Mouse (Mus musculus) midbrain, embryonic 15.5 days (tissue): ENCODE measurements around the gene Oasl2. TPM values are rescaled to one million over a fixed set of nuclear protein-coding genes. Genes with fewer than 3 reads are reported as not detected.
A peak's percentile ranks its signal among the peaks of the same experiment; 100 is the strongest.

Source experiments
- ATAC-seq: fragments of 200-750 bp; cut with Nextera tagmentation; replicated peaks from 2 replicates; pipeline ENCODE4 v1.8.0; 2017; ENCODE audit warnings: moderate TSS enrichment
- H3K27ac ChIP-seq: fragments of 300-500 bp; sonication (generic); 2 replicates; pipeline ENCODE4 v1.5.1; 2015; ENCODE audit warnings: mild to moderate bottlenecking, inconsistent platforms
- H3K27me3 ChIP-seq: fragments of 300-500 bp; sonication (generic); replicated peaks from 2 replicates; pipeline ENCODE4 v1.6.1; 2015; ENCODE audit warnings: inconsistent platforms
- H3K36me3 ChIP-seq: fragments of 300-500 bp; sonication (generic); replicated peaks from 2 replicates; pipeline ENCODE4 v1.6.1; 2015; ENCODE audit warnings: inconsistent platforms
- H3K4me1 ChIP-seq: fragments of 300-500 bp; sonication (generic); 2 replicates; pipeline ENCODE4 v1.6.1; 2015; ENCODE audit warnings: inconsistent platforms
- H3K4me2 ChIP-seq: fragments of 300-500 bp; sonication (generic); 2 replicates; pipeline ENCODE4 v1.6.1; 2015; ENCODE audit warnings: inconsistent platforms, mild to moderate bottlenecking, moderate library complexity
- H3K4me3 ChIP-seq: fragments of 300-500 bp; sonication (generic); 2 replicates; pipeline ENCODE4 v1.5.1; 2015; ENCODE audit warnings: mild to moderate bottlenecking, inconsistent platforms
- H3K9ac ChIP-seq: fragments of 300-500 bp; sonication (generic); 2 replicates; pipeline ENCODE4 v1.6.1; 2015; ENCODE audit warnings: mild to moderate bottlenecking, inconsistent platforms
- H3K9me3 ChIP-seq: fragments of 300-500 bp; sonication (generic); 2 replicates; pipeline ENCODE4 v1.6.1; 2016; ENCODE audit warnings: inconsistent platforms
- WGBS: fragments of 180-500 bp; shearing (Covaris S2); methylation state at CpG from one replicate; pipeline ENCODE4 v1.1.7; 2015; ENCODE audit warnings: mixed read lengths; 5-methylcytosine and 5-hydroxymethylcytosine counted together
- microRNA-seq: library from miRNA; unstranded; fragments of <30 nt; microRNA quantifications from one replicate; pipeline ENCODE4, GENCODE M21; 2016
- polyA plus RNA-seq: library from polyadenylated mRNA; unstranded; fragments of >200 nt; fragmentation: Nextera tagmentation; extraction: Ambion mirVana; gene quantifications from 2 replicates; pipeline ENCODE4 v1.2.1, GENCODE M21; 2015

The Oasl2 gene
- polyA plus RNA-seq, 1 experiment from 2014 or later, result 4.8 TPM

DNA sequence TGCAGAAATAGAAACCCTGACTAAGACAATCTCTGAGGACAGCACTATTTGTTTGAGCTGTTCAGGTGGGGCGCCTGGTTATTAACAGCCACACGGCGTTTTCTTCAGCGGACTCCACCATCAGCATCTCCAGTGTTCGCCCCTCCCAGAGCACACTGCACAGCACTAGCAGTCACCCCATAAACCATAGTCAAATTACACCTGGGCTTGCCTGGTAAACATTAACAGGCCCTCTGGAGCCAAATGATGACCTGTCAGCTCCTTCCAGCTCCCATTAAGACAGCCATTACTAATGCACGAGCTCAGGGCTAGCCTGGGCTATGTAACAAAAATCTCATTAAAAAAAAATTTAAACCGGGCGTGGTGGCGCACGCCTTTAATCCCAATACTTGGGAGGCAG, 48.3 kb downstream of the Oasl2 start:
- no peak for ATAC-seq
- peaks cover 17% of the 10 kb centered on the region for H3K4me1 ChIP-seq
- H3K9ac ChIP-seq, result no peak overlapping the region
- WGBS, result 97% methylated on average over 10 of the region's 10 CpGs
- no peaks in the 10 kb centered on the region for H3K27me3 ChIP-seq
- H3K9me3 ChIP-seq, result no peaks in the 10 kb centered on the region
- no peak overlapping the region for H3K4me3 ChIP-seq
- H3K36me3 ChIP-seq, result peaks cover 12% of the 10 kb centered on the region
- no peak overlapping the region for H3K27ac ChIP-seq
- no peak overlapping the region for H3K4me2 ChIP-seq

DNA sequence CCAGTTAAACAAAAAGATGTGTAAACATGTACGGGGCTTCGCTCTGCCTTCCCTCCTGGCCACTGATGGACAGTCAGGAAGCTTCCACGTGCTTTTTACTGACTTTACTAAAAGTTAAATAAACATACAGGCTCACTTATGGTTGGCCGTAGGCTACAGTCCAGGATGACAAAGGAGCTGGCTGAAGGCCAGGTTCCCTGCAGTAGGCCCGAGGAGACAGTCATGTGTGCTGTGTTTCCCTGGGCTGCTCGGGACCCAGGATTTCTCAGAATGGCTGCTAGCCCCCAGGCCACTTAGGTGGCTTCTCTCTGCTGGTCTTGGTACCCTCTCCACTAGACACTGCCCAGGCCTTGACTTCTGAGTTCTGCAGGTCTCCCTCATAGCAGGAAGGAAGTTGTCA, 52.2 kb downstream of the Oasl2 start:
- Histone ChIP-seq H3K27me3 (no peaks in the 10 kb centered on the region), H3K9ac (no peak overlapping the region), H3K4me3 (no peak overlapping the region), H3K36me3 (peaks cover 12% of the 10 kb centered on the region), H3K9me3 (no peaks in the 10 kb centered on the region), H3K4me2 (no peak overlapping the region), H3K4me1 (peaks cover 3% of the 10 kb centered on the region), H3K27ac (no peak overlapping the region)
- 64% methylated on average over 6 of the region's 6 CpGs for WGBS
- ATAC-seq, result no peak

DNA sequence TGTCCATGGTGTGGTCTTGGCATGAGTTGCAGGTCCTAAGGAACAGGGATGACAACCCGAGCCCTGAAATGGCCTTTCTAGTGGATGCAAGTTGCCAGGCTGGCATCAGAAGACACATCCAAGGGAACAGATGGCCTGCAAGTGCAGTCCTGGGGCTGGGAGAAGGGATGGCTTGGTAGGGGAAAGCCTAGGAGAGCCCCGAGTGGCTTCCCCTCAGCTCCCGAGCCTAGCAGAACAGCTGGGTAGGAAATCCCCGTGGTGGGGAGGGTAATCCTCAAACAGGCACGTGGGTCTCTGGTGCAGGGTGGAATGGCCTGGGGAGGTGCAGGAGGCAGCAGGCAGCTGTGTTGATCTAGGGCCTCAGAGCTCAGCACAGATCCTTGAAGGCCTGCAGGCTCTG, 52.6 kb downstream of the Oasl2 start:
- 48% methylated on average over 5 of the region's 5 CpGs for WGBS
- no peak overlapping the region for H3K9ac ChIP-seq
- H3K4me2 ChIP-seq, result no peak overlapping the region
- peaks cover 12% of the 10 kb centered on the region for H3K36me3 ChIP-seq
- H3K9me3 ChIP-seq, result no peaks in the 10 kb centered on the region
- no peak overlapping the region for H3K4me3 ChIP-seq
- ATAC-seq, result peak; percentile 16; the same call in 1 of the 2 replicates
- no peaks in the 10 kb centered on the region; the same call in 1 of the 2 replicates for H3K4me1 ChIP-seq
- no peaks in the 10 kb centered on the region for H3K27me3 ChIP-seq
- H3K27ac ChIP-seq, result no peak overlapping the region

DNA sequence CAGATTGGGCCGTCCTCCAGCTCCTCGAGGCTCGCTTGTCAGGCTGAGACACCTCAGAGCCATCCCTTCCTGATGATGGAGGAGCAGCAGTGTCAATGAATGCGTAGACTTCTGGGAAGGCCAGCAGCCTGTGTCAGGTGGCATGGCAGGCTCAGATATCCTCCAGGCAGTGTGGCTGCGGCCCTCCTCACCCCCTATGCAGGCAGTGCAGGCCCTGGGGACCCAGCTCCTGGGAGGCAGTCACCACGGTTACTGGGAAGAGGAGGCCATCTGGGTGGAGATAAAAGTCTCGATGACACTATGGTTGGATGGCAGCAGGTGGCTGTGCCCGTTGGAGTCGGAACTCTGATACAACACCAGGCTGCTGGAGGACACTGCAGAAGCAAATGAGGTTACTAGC, 53.1 kb downstream of the Oasl2 start:
- H3K27ac ChIP-seq, result no peak overlapping the region
- ATAC-seq, result no peak
- H3K36me3 ChIP-seq, result peaks cover 12% of the 10 kb centered on the region
- H3K4me1 ChIP-seq, result no peaks in the 10 kb centered on the region; the same call in 1 of the 2 replicates
- no peaks in the 10 kb centered on the region for H3K27me3 ChIP-seq
- no peak overlapping the region for H3K4me3 ChIP-seq
- H3K4me2 ChIP-seq, result no peak overlapping the region
- H3K9ac ChIP-seq, result no peak overlapping the region
- WGBS, result 73% methylated on average over 9 of the region's 9 CpGs
- H3K9me3 ChIP-seq, result no peaks in the 10 kb centered on the region

DNA sequence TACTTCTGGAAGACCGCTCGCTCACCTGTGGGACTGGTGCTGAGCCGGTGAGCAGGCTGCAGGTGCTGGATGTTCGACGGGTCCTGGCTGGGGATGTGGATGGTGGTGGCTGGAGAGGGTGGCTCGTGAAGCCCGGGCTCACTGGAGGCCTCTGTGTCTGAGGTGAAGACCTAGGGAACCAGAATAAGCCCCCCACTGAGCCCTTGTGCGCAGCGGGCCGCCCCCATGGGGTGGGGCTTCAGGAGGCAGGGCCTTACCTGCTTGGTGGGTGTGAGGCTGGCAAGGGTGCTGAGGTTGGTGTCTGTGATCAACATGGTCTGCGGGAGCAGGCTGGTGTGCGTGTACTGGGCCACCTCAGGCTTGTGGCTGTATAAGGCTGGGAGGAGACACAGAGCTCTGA, 53.9 kb downstream of the Oasl2 start:
- H3K4me1 ChIP-seq, result no peaks in the 10 kb centered on the region; the same call in 1 of the 2 replicates
- no peak overlapping the region for H3K9ac ChIP-seq
- no peak for ATAC-seq
- H3K4me3 ChIP-seq, result no peak overlapping the region
- no peaks in the 10 kb centered on the region for H3K27me3 ChIP-seq
- H3K36me3 ChIP-seq, result peaks cover 11% of the 10 kb centered on the region
- H3K27ac ChIP-seq, result no peak overlapping the region
- no peak overlapping the region for H3K4me2 ChIP-seq
- no peaks in the 10 kb centered on the region for H3K9me3 ChIP-seq
- WGBS, result 61% methylated on average over 12 of the region's 12 CpGs

DNA sequence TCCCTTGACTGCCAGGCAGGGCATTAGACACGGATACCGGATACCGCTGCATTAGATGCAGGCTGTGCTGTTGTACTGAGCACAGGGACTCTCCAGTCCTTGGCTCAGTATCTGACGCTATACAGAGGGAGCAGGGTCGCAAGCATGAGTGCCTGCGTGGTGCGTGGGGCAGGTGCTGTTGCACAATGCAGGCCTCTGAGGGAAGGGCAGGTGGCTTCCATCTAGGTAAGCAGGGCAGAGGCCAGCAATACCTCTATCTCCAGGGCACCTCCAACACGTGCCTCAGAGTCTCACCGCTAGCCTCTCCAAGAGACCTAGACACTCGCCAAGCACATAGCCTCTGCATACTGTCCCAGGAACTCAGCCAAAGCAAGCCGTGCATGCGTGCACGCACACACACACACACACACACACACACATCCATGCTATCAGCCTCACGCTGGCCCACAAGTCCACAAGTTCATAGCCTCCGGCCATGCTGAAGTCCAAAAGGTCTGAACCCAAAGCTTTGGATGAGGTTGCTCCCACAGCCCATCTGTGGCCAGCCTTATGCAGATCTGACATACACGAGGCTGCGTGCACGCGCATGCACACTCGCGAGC, 54.6 kb downstream of the Oasl2 start:
- no peak overlapping the region for H3K4me2 ChIP-seq
- H3K4me1 ChIP-seq, result no peaks in the 10 kb centered on the region; the same call in 1 of the 2 replicates
- WGBS, result 83% methylated on average over 21 of the region's 21 CpGs
- no peaks in the 10 kb centered on the region for H3K27me3 ChIP-seq
- no peaks in the 10 kb centered on the region for H3K9me3 ChIP-seq
- no peak overlapping the region for H3K9ac ChIP-seq
- no peak for ATAC-seq
- H3K4me3 ChIP-seq, result no peak overlapping the region
- H3K36me3 ChIP-seq, result peaks cover 4% of the 10 kb centered on the region; the same call in 1 of the 2 replicates
- no peak overlapping the region for H3K27ac ChIP-seq

DNA sequence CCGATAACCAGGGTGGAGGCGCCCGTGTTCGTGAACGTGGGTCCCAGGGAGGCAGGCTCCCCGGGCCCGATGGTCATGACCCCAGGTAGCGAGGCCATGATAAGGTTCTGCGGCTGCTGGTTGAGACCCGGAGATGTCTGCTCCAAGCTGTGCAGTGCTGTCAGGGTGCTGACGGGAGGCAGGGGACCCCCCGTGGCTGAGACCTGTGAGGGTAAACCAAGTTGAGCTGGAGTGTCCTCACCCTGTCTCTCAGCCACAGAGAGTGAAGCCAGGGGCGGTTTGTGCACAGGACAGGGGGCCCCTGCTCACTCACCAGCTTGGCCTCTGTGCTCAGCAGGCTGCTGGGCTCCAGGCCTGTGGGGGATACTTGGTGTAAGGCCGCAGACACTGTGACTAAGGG, 56.6 kb downstream of the Oasl2 start:
- Histone ChIP-seq H3K4me3 (no peak overlapping the region), H3K27me3 (no peaks in the 10 kb centered on the region), H3K9ac (no peak overlapping the region), H3K36me3 (no peaks in the 10 kb centered on the region; the same call in 1 of the 2 replicates), H3K4me2 (no peak overlapping the region), H3K27ac (no peak overlapping the region), H3K9me3 (no peaks in the 10 kb centered on the region), H3K4me1 (no peaks in the 10 kb centered on the region; the same call in 1 of the 2 replicates)
- 87% methylated on average over 14 of the region's 14 CpGs for WGBS
- no peak for ATAC-seq

DNA sequence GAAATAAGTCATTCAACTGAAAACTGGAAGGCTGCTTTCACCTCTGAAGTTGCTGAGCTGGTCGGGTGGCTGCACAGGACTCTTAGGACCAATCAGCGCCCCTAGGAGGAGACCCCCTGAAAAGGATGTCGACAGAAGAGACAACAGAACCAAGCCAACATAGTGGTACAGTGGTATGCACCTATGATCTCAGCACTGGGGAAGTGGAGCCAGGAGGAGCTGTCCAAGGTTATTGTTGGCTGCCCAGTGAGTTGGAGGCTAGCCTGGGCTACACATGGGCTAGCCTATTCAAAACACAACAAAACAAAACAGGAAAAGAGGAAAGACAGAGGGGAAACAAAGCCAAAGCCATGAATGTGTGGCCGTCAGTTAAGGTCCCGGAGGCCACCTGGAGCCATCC, 61.3 kb downstream of the Oasl2 start:
- H3K4me1 ChIP-seq, result no peaks in the 10 kb centered on the region
- no peaks in the 10 kb centered on the region for H3K9me3 ChIP-seq
- no peak overlapping the region for H3K4me2 ChIP-seq
- no peak overlapping the region for H3K4me3 ChIP-seq
- H3K27ac ChIP-seq, result no peak overlapping the region
- WGBS, result 83% methylated on average over 5 of the region's 5 CpGs
- H3K27me3 ChIP-seq, result no peaks in the 10 kb centered on the region
- no peak for ATAC-seq
- H3K9ac ChIP-seq, result no peak overlapping the region
- H3K36me3 ChIP-seq, result no peaks in the 10 kb centered on the region

Small RNA genes within 50 kb of the gene (microRNA-seq; reads per million reads assigned to microRNA genes)
- 1.8 reads per million, percentile 2 among the genes with 10 or more reads in this experiment for gene Mir6240

Other genes starting within 250 kb of the Oasl2 start
- gene Trpv4, start 238.5 kb upstream of the Oasl2 start, polyA plus RNA-seq, result 0.69 and 0.92 TPM in 2 replicates
- gene Gltp, start 206.0 kb upstream of the Oasl2 start, polyA plus RNA-seq, result 34.5 and 39.1 TPM in 2 replicates
- gene Tchp, start 189.2 kb upstream of the Oasl2 start, polyA plus RNA-seq, result 15.6 and 15.9 TPM in 2 replicates
- gene Ankrd13a, start 122.3 kb upstream of the Oasl2 start, polyA plus RNA-seq, result 31.1 and 34.7 TPM in 2 replicates
- gene Git2, start 121.4 kb upstream of the Oasl2 start, polyA plus RNA-seq, result 51.6 and 52.9 TPM in 2 replicates
- gene 1500011B03Rik, start 73.5 kb upstream of the Oasl2 start, polyA plus RNA-seq, result 270 and 271 TPM in 2 replicates
- gene 4930519G04Rik, start 43.3 kb upstream of the Oasl2 start, polyA plus RNA-seq, result not detected in 2 replicates
- 3.0 and 3.6 TPM in 2 replicates for gene Gm9936, start 38.3 kb upstream of the Oasl2 start, polyA plus RNA-seq
- 0.40 and 0.68 TPM in 2 replicates for gene Oasl1, start 26.3 kb downstream of the Oasl2 start, polyA plus RNA-seq
- 116 and 122 TPM in 2 replicates for gene 2210016L21Rik, start 45.2 kb downstream of the Oasl2 start, polyA plus RNA-seq
- 0.05 and 0.10 TPM in 2 replicates for gene Hnf1a, start 74.2 kb downstream of the Oasl2 start, polyA plus RNA-seq
- 35.1 and 47.1 TPM in 2 replicates for gene Sppl3, start 114.2 kb downstream of the Oasl2 start, polyA plus RNA-seq
- gene Gm10401, start 201.4 kb downstream of the Oasl2 start, polyA plus RNA-seq, result 43.4 and 51.0 TPM in 2 replicates
- 16.0 and 19.4 TPM in 2 replicates for gene Acads, start 222.4 kb downstream of the Oasl2 start, polyA plus RNA-seq
- gene Unc119b, start 238.0 kb downstream of the Oasl2 start, polyA plus RNA-seq, result 35.1 and 38.2 TPM in 2 replicates